Mouse (Mus musculus) induced T-regulatory cell, adult 2 months (primary cell): ENCODE measurements around the gene Inhbc.
A peak's percentile ranks its signal among the peaks of the same experiment; 100 is the strongest.
"Not testable (repeated sequence)": the region's sequence is repeated elsewhere in the genome, so short reads cannot be mapped to it uniquely, and the experiment has no call there.

ENCODE experiments used
- DNase-seq: peaks from one replicate; pipeline ENCODE4 v3.0.0-alpha.2; 2012; ENCODE audit warnings: low read depth

Inhbc gene

GRCm38 (mm10) chr10:127326017-127326801, 44.0 kb downstream of the Inhbc start:
- DNase-seq: peak; percentile 72

DNA sequence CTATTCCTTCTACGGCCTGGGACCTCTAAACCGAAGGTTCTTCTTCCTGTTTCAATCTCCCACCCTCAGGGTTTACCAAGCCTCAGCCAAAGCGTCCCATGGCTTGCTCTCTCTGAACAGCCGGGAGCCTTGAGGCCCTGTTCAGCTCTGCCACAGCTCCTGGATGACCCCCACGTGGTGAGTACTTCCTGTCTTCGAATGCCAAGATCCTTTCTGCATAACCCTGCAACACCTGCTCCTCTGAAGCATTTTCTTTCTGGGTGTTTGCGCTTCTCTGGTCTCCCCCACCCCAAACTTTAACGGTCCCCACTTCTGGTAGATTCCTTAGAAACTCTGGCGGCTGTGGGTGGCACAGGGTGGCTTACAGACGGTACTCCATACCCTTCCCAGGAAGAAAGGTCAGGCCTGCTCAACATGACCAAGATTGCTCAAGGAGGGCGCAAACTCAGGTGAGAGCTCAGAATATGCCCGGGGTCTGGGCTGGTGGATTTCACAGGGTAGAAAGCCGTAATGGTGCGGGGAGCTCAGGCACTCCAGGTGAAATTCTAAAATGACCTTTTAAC, 44.7 kb downstream of the Inhbc start:
- DNase-seq: peak; percentile 65

GRCm38 (mm10) chr10:127324495-127324894, 45.7 kb downstream of the Inhbc start:
- peak; percentile 95 for DNase-seq

- DNase-seq: peak; percentile 73
Observed at GRCm38 (mm10) chr10:127323131-127323855, 46.9 kb downstream of the Inhbc start.

- DNase-seq: peak; percentile 57
Observed at GRCm38 (mm10) chr10:127322669-127323068, 47.6 kb downstream of the Inhbc start.

GRCm38 (mm10) chr10:127322178-127322577, 48.1 kb downstream of the Inhbc start:
- peak; percentile 67 for DNase-seq

- DNase-seq: peak; percentile 74
Observed at GRCm38 (mm10) chr10:127321621-127322020, 48.6 kb downstream of the Inhbc start, which contains the start of gene Arhgap9. Arhgap9 (plus strand) TSS chr10:127321964.

DNA sequence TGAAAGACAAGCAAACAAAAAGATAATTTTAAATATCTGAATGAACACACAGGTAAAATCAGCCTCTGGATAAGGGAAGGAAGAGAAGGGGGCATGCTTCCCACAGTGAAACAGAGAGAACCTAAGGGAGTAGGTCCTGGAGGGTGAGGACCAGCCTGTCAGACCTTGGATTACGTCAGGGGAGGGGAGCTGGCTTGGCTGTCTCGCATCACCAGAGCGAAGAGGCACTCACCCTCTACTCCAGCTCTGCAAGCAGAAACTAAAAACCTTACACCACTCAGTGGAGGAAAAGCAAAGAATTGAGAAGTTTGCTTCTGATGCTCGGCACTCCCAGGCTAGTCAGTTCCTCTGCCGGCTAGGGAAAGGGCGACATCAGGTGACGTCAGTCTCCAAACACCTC, 50.3 kb downstream of the Inhbc start:
- no peak for DNase-seq

- no peak for DNase-seq
Observed at GRCm38 (mm10) chr10:127318009-127318408, 52.2 kb downstream of the Inhbc start.

GRCm38 (mm10) chr10:127317277-127317676, 53.0 kb downstream of the Inhbc start:
- no peak for DNase-seq

DNA sequence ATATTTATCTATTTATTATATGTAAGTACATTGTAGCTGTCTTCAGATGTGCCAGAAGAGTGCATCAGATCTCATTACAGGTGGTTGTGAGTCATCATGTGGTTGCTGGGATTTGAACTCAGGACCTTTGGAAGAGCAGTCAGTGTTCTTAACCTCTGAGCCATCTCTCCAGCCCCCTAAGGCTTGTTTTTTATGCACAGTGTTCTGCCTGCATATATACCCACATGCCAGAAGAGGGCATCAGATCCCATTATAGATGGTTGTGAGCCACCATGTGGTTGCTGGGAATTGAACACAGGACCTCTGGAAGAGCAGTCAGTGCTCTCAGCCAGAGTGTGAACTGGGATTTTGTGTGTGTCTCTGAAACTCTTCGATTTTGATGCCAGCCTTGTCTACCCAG, 55.3 kb downstream of the Inhbc start:
- not testable (repeated sequence) for DNase-seq

- DNase-seq: not testable (repeated sequence)
Observed at GRCm38 (mm10) chr10:127313516-127313915, 56.7 kb downstream of the Inhbc start.

DNA sequence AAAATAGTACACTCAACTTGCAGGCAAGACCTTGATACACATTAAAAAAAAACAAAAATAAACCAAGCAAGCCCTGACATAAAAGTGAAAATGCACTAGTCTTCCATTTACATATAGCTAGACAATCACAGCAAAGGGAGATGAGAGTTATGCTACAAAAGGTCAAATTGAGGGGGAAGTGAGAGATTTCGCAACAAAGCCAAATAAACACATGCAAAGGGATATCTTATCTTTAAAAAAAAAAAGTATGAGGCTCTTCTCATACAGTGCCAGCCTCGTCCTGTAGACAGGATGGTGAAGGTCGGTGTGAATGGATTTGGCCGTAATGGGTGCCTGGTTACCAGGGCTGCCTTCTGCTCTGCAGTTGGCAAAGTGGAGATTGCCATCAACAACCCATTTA, 57.4 kb downstream of the Inhbc start:
- no peak for DNase-seq

DNA sequence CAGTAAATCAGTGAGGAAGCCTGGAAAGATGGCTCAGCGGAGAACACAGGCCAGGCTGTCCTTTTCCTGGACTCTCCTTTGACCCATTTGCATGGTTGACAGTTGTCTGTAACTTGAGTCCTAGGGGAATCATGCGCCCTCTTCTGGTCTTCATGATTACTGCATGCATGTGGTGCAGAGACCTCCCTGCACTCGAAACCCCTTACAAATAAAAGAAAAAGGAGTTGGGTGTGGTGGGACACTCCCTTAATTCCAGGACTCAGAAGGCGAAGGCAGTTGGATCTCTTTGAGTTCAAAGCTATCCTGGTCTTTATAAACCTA, 57.9 kb downstream of the Inhbc start:
- DNase-seq: peak; percentile 95

GRCm38 (mm10) chr10:127311476-127312355, 58.5 kb downstream of the Inhbc start, which contains the start of gene Mars:
Mars (minus strand) TSS chr10:127311786.
- DNase-seq: peak; percentile 97

- DNase-seq: peak; percentile 78
Observed at GRCm38 (mm10) chr10:127310523-127311475, 59.4 kb downstream of the Inhbc start.

DNA sequence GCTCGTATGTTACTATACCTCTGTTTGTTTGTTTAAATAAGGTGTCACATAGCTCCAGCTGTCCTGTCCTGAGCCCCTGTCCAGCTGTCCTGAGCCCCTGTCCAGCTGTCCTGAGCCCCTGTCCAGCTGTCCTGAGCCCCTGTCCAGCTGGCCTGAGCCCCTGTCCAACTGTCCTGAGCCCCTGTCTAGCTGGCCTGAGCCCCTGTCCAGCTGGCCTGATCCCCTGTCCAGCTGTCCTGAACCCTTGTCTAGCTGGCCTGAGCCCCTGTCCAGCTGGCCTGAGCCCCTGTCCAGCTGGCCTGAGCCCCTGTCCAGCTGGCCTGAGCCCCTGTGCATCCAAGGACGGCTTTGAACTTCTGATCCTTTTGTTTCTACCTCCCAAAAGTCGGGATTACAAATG, 61.1 kb downstream of the Inhbc start:
- DNase-seq: not testable (repeated sequence)
